Comparison of ENCODE assay signal across 24 mouse cellular contexts in genomic region chr15:12757757-12758156, GRCm38 (mm10). TPM values are rescaled to one million over a fixed set of nuclear protein-coding genes. Genes with fewer than 3 reads are reported as not detected.
DNase-seq lines count a peak whose midpoint lies in the region; ATAC-seq and TF ChIP-seq lines count a peak whose summit lies in the region.
"Had no signal": no experiment of that assay in that cellular context is flagged by ENCODE, and none has a peak within 500 bp of the region (broad histone marks: within the 10 kb centered on the region; RNA-seq: fewer than 3 reads in every experiment).

No protein-coding gene starts in this region.

- peaks cover 53% of the 10 kb centered on the region for H3K4me1 ChIP-seq in heart, embryonic 13.5 days
- peaks cover 36% of the 10 kb centered on the region for H3K4me1 ChIP-seq in heart, embryonic 15.5 days (replicated peaks)
- H3K4me1 ChIP-seq in heart, postnatal 0 days (ENCODE audit: control insufficient read depth, insufficient read depth) = peaks cover 36% of the 10 kb centered on the region
- H3K4me1 ChIP-seq in MEL (ENCODE audit: control insufficient read depth in 1 of 2, insufficient read depth in 2 of 2, low read length in 2 of 2) = peaks cover 8 to 12% of the 10 kb centered on the region in 2 experiments

- DNase-seq in heart, postnatal 14 days = no peak
- no peak for DNase-seq in heart, adult 8-10 months (ENCODE audit: low spot score)
- DNase-seq in heart, postnatal 0 days (ENCODE audit: low spot score) = no peak
- DNase-seq in heart, adult 9 months (ENCODE audit: low spot score in 2 of 2) = no peak
- peak; percentile 21 for DNase-seq in MEL (ENCODE audit: low read depth, low spot score)
- DNase-seq in adrenal gland, adult (ENCODE audit: inconsistent age in 2 of 2, low spot score in 1 of 2) = no peak
- DNase-seq: adrenal gland, adult 2 months; adrenal gland, adult 8-10 months; adrenal gland, postnatal 10 days; adrenal gland, postnatal 14 days; adrenal gland, postnatal 25 days; adrenal gland, postnatal 36 days; B cell, adult 2 months; cerebellum, adult 11 months; cerebellum, adult 11-12 months; cerebellum, adult 18-20 months; cerebellum, adult 2 months had no signal

- peak overlapping the region; percentile 90 for H3K27ac ChIP-seq in heart, embryonic 13.5 days (replicated peaks)
- H3K27ac ChIP-seq in heart, embryonic 15.5 days = peak overlapping the region; percentile 88; the same call in 1 of the 2 replicates
- peak overlapping the region; percentile 95; the same call in 1 of the 2 replicates for H3K27ac ChIP-seq in heart, postnatal 0 days (ENCODE audit: low read depth)
- no peak overlapping the region for H3K27ac ChIP-seq in MEL (ENCODE audit: control insufficient read depth, low read depth, low read length)

- H3K4me2 ChIP-seq in heart, embryonic 13.5 days = no peak overlapping the region
- H3K4me2 ChIP-seq in heart, embryonic 15.5 days = no peak overlapping the region
- no peak overlapping the region for H3K4me2 ChIP-seq in heart, postnatal 0 days (ENCODE audit: low read depth, low read length)

- intact Hi-C loops in heart, postnatal 14 days (cut with DNase I) = no loop called here

- no peaks in the 10 kb centered on the region for H3K27me3 ChIP-seq in heart, embryonic 13.5 days (replicated peaks)
- no peaks in the 10 kb centered on the region for H3K27me3 ChIP-seq in heart, embryonic 15.5 days
- no peaks in the 10 kb centered on the region for H3K27me3 ChIP-seq in heart, postnatal 0 days (ENCODE audit: control insufficient read depth, insufficient read depth, low read length)
- H3K27me3 ChIP-seq in MEL (ENCODE audit: control insufficient read depth in 1 of 2, insufficient read depth in 2 of 2, low read length in 2 of 2) = no peaks in the 10 kb centered on the region; a peak in 1 of 4 replicates
- H3K27me3 ChIP-seq: CH12.LX had no signal

- no peak overlapping the region for H3K9ac ChIP-seq in heart, embryonic 13.5 days
- H3K9ac ChIP-seq in heart, embryonic 15.5 days = no peak overlapping the region
- H3K9ac ChIP-seq in heart, postnatal 0 days (replicated peaks; ENCODE audit: low read depth, low read length) = no peak overlapping the region
- no peak overlapping the region for H3K9ac ChIP-seq in MEL (ENCODE audit: control insufficient read depth, low read depth, low read length, poor library complexity, severe bottlenecking)

- H3K79me2 ChIP-seq in MEL (ENCODE audit: control insufficient read depth, insufficient read depth, low read length, poor library complexity) = no peaks in the 10 kb centered on the region

- no peak for TF ChIP-seq EP300 in heart, postnatal 0 days (IDR thresholded peaks at IDR 0.05; ENCODE audit: low read depth)
- TF ChIP-seq EP300 in MEL (IDR thresholded peaks at IDR 0.05; ENCODE audit: low read depth in 1 of 2, low read length in 2 of 2) = peak; percentile 54 to 70

- WGBS in heart, embryonic 13.5 days = 82% methylated on average over 1 of the region's 1 CpGs
- WGBS in heart, embryonic 15.5 days = 91% methylated on average over 1 of the region's 1 CpGs
- 76% methylated on average over 1 of the region's 1 CpGs for WGBS in heart, postnatal 0 days

- H3K36me3 ChIP-seq in heart, embryonic 13.5 days = no peaks in the 10 kb centered on the region
- H3K36me3 ChIP-seq in heart, embryonic 15.5 days = no peaks in the 10 kb centered on the region
- no peaks in the 10 kb centered on the region for H3K36me3 ChIP-seq in heart, postnatal 0 days (replicated peaks; ENCODE audit: control insufficient read depth, insufficient read depth, low read length)
- peaks cover 0 to 2% of the 10 kb centered on the region in 2 experiments; a peak in 1 of 4 replicates for H3K36me3 ChIP-seq in MEL (ENCODE audit: control insufficient read depth in 1 of 2, insufficient read depth in 2 of 2, low read length in 2 of 2)
- H3K36me3 ChIP-seq: G1E had no signal

- TF ChIP-seq POLR2A in MEL (IDR thresholded peaks at IDR 0.05; ENCODE audit: control insufficient read depth in 1 of 2, insufficient read depth in 1 of 2, low read depth in 1 of 2, low read length in 2 of 2, poor library complexity in 1 of 2) = no peak

- no peak for TF ChIP-seq RAD21 in MEL (IDR thresholded peaks at IDR 0.05; ENCODE audit: low read depth, low read length)

- no peaks in the 10 kb centered on the region for H3K9me3 ChIP-seq in heart, embryonic 13.5 days
- H3K9me3 ChIP-seq in heart, embryonic 15.5 days (replicated peaks) = no peaks in the 10 kb centered on the region
- no peaks in the 10 kb centered on the region for H3K9me3 ChIP-seq in heart, postnatal 0 days (replicated peaks; ENCODE audit: control insufficient read depth, low read length)
- H3K9me3 ChIP-seq in MEL (replicated peaks; ENCODE audit: insufficient read depth, low read length) = no peaks in the 10 kb centered on the region
- H3K9me3 ChIP-seq: G1E had no signal

- no peak for ATAC-seq in heart, embryonic 13.5 days (ENCODE audit: extremely low read depth, insufficient number of reproducible peaks, low FRiP score, low TSS enrichment)
- ATAC-seq in heart, embryonic 15.5 days (replicated peaks; ENCODE audit: insufficient number of reproducible peaks, insufficient read depth, low FRiP score, low read depth) = no peak
- ATAC-seq in heart, postnatal 0 days (ENCODE audit: insufficient read depth, low read depth) = no peak
- ATAC-seq: activated CD4-positive, CD25-positive, alpha-beta regulatory T cell, adult 4 months; CD4-positive, CD25-positive, alpha-beta regulatory T cell, adult 4 months; Patski had no signal

- no peak overlapping the region for H3K4me3 ChIP-seq in heart, embryonic 13.5 days
- no peak overlapping the region for H3K4me3 ChIP-seq in heart, embryonic 15.5 days
- H3K4me3 ChIP-seq in heart, postnatal 0 days (ENCODE audit: low read depth, low read length) = no peak overlapping the region
- no peak overlapping the region for H3K4me3 ChIP-seq in MEL (ENCODE audit: control insufficient read depth in 1 of 2, insufficient read depth in 1 of 2, low read depth in 2 of 2, low read length in 2 of 2)

- TF ChIP-seq CTCF in heart, postnatal 0 days (IDR thresholded peaks at IDR 0.05; ENCODE audit: low read depth) = no peak
- TF ChIP-seq CTCF in MEL (IDR thresholded peaks at IDR 0.05 in 2 of 3, conservative IDR thresholded peaks at IDR 0.05 in 1 of 3; ENCODE audit: control insufficient read depth in 1 of 3, insufficient read depth in 1 of 3, low read depth in 2 of 3, low read length in 3 of 3, poor library complexity in 1 of 3, severe bottlenecking in 1 of 3) = no peak

TF ChIP-seq in MEL, 35 proteins besides CTCF, POLR2A, EP300 and RAD21:
- TF ChIP-seq RCOR1 (IDR thresholded peaks at IDR 0.05; ENCODE audit: low read depth, low read length) (0 out of 2 replicates have a peak, but pooled peaks have one; percentile 16), ETS1 (IDR thresholded peaks at IDR 0.05; ENCODE audit: low read depth, low read length) (peak; percentile 52; the same call in 1 of the 2 replicates), ZNF384 (IDR thresholded peaks at IDR 0.05; ENCODE audit: low read depth, low read length) (no peak), UBTF (IDR thresholded peaks at IDR 0.05; ENCODE audit: borderline replicate concordance, insufficient read depth, low read depth, low read length) (no peak), TBP (IDR thresholded peaks at IDR 0.05; ENCODE audit: low read depth, low read length) (no peak), NELFE (IDR thresholded peaks at IDR 0.05; ENCODE audit: low read depth, low read length) (no peak), GATA1 (IDR thresholded peaks at IDR 0.05; ENCODE audit: low read depth, low read length) (peak; percentile 81), TCF12 (IDR thresholded peaks at IDR 0.05; ENCODE audit: low read depth, low read length) (peak; percentile 44; the same call in 1 of the 2 replicates), MAZ (IDR thresholded peaks at IDR 0.05; ENCODE audit: low read depth, low read length) (no peak), USF1 (IDR thresholded peaks at IDR 0.05; ENCODE audit: low read depth, low read length) (no peak)

RNA-seq across cellular contexts. Expression of gene Pdzd2, which starts 18.0 kb away (rescaled TPM):
- polyA plus RNA-seq in heart, embryonic 13.5 days (2015; fragmentation: Nextera tagmentation; extraction: Ambion mirVana) = 11.9 and 14.5 TPM in 2 replicates
- total RNA-seq in heart, postnatal 14 days (2021) = 100 to 1,000 TPM; 136 to 185 TPM
- 18.7 and 21.2 TPM in 2 replicates for polyA plus RNA-seq in heart, embryonic 15.5 days (2015; fragmentation: Nextera tagmentation; extraction: Ambion mirVana)
- 10 to 100 TPM; 65.7 to 97.5 (median 80.6) TPM for total RNA-seq in heart, adult 8-10 months (2022)
- total RNA-seq in heart, postnatal 0 days (2014; rRNA removed; ENCODE audit: low replicate concordance) = 82.8 and 86.0 TPM in 2 replicates
- 26.3 and 36.1 TPM in 2 replicates for polyA plus RNA-seq in heart, postnatal 0 days (2015; fragmentation: Nextera tagmentation; extraction: Ambion mirVana)
- total RNA-seq in MEL (2012; rRNA removed) = 0.10 and 0.15 TPM in 2 replicates
- under 1 TPM in 1 of 2 experiments, not detected in 1; 0.33 TPM for polyA plus RNA-seq in MEL (2012; ENCODE audit: insufficient read depth in 1 of 2, insufficient read length in 2 of 2, low read depth in 1 of 2, low replicate concordance in 2 of 2, missing spikeins in 1 of 2)

Comparison
In these comparisons a context has a peak if more than half of its experiments do, and no peak if none do; other contexts are left out.
1. RNA of gene Pdzd2, which starts 18.0 kb away (total RNA-seq): 136 to 185 TPM in heart, postnatal 14 days, 65.7 to 97.5 TPM in heart, adult 8-10 months and 82.8 to 86.0 TPM in heart, postnatal 0 days; 0.10 to 0.15 TPM in MEL; every median in the first group is over 10 times any median in the second.